Mouse (Mus musculus) cerebellum, adult 11-12 months (tissue): ENCODE data around the gene Fads1.
A peak's percentile ranks its signal among the peaks of the same experiment; 100 is the strongest.
"Not testable (repeated sequence)": the region's sequence is repeated elsewhere in the genome, so short reads cannot be mapped to it uniquely, and the experiment has no call there.

Source experiments
- DNase-seq: peaks from one replicate; pipeline ENCODE4 v3.0.0; 2022

Fads1 gene

GRCm38 (mm10) chr19:10182670-10183298 is at the start of gene Fads1:
TSS of gene Fads1 (plus strand) at chr19:10182888.
- peak; percentile 94 for DNase-seq

GRCm38 (mm10) chr19:10134692-10135091 is 48.0 kb upstream of the Fads1 start:
- no peak for DNase-seq

GRCm38 (mm10) chr19:10137423-10137822 is 45.3 kb upstream of the Fads1 start:
- no peak for DNase-seq

- no peak for DNase-seq
Measured at GRCm38 (mm10) chr19:10139736-10140135, 43.0 kb upstream of the Fads1 start.

- DNase-seq = no peak
Measured at GRCm38 (mm10) chr19:10143667-10144066, 39.0 kb upstream of the Fads1 start.

GRCm38 (mm10) chr19:10144464-10144863 is 38.2 kb upstream of the Fads1 start:
- DNase-seq = no peak

GRCm38 (mm10) chr19:10148555-10148954 is 34.1 kb upstream of the Fads1 start:
- no peak for DNase-seq

GRCm38 (mm10) chr19:10149189-10149588 is 33.5 kb upstream of the Fads1 start:
- DNase-seq = no peak

- DNase-seq = no peak
Measured at GRCm38 (mm10) chr19:10157725-10158124, 25.0 kb upstream of the Fads1 start.

GRCm38 (mm10) chr19:10163896-10164295 is 18.8 kb upstream of the Fads1 start:
- DNase-seq = no peak

GRCm38 (mm10) chr19:10165928-10166327 is 16.8 kb upstream of the Fads1 start:
- not testable (repeated sequence) for DNase-seq

- no peak for DNase-seq
Measured at GRCm38 (mm10) chr19:10167112-10167511, 15.6 kb upstream of the Fads1 start.

GRCm38 (mm10) chr19:10167951-10168350 is 14.7 kb upstream of the Fads1 start:
- DNase-seq = no peak

GRCm38 (mm10) chr19:10168441-10168840 is 14.2 kb upstream of the Fads1 start:
- no peak for DNase-seq

- DNase-seq = no peak
Measured at GRCm38 (mm10) chr19:10169179-10169578, 13.5 kb upstream of the Fads1 start.

GRCm38 (mm10) chr19:10169692-10170330 is 12.9 kb upstream of the Fads1 start:
- not testable (repeated sequence) for DNase-seq

GRCm38 (mm10) chr19:10170466-10170865 is 12.2 kb upstream of the Fads1 start:
- DNase-seq = no peak

- DNase-seq = no peak
Measured at GRCm38 (mm10) chr19:10171359-10171758, 11.3 kb upstream of the Fads1 start.

GRCm38 (mm10) chr19:10171846-10172245 is 10.8 kb upstream of the Fads1 start:
- no peak for DNase-seq

GRCm38 (mm10) chr19:10173116-10173718 is 9.5 kb upstream of the Fads1 start:
- no peak for DNase-seq

- no peak for DNase-seq
Measured at GRCm38 (mm10) chr19:10173844-10174539, 8.7 kb upstream of the Fads1 start.

- no peak for DNase-seq
Measured at GRCm38 (mm10) chr19:10174956-10175355, 7.7 kb upstream of the Fads1 start.

GRCm38 (mm10) chr19:10176477-10176876 is 6.2 kb upstream of the Fads1 start:
- no peak for DNase-seq

- no peak for DNase-seq
Measured at GRCm38 (mm10) chr19:10176941-10177372, 5.7 kb upstream of the Fads1 start.
